Mouse (Mus musculus) thymus, postnatal 0 days (tissue): ENCODE data around the gene Gm28374. TPM values are rescaled to one million over a fixed set of nuclear protein-coding genes. Genes with fewer than 3 reads are reported as not detected.
A peak's percentile ranks its signal among the peaks of the same experiment; 100 is the strongest.

Experiments used
- DNase-seq: peaks from one replicate; pipeline ENCODE4 v3.0.0-alpha.2; 2015; ENCODE audit warnings: low spot score
- polyA plus RNA-seq: library from polyadenylated mRNA; unstranded; fragments of >200 nt; fragmentation: Nextera tagmentation; extraction: Ambion mirVana; gene quantifications from 2 replicates; pipeline ENCODE4 v1.2.1, GENCODE M21; 2015

The Gm28374 gene
- polyA plus RNA-seq, 1 experiment from 2014 or later, result 1.4 TPM

DNA sequence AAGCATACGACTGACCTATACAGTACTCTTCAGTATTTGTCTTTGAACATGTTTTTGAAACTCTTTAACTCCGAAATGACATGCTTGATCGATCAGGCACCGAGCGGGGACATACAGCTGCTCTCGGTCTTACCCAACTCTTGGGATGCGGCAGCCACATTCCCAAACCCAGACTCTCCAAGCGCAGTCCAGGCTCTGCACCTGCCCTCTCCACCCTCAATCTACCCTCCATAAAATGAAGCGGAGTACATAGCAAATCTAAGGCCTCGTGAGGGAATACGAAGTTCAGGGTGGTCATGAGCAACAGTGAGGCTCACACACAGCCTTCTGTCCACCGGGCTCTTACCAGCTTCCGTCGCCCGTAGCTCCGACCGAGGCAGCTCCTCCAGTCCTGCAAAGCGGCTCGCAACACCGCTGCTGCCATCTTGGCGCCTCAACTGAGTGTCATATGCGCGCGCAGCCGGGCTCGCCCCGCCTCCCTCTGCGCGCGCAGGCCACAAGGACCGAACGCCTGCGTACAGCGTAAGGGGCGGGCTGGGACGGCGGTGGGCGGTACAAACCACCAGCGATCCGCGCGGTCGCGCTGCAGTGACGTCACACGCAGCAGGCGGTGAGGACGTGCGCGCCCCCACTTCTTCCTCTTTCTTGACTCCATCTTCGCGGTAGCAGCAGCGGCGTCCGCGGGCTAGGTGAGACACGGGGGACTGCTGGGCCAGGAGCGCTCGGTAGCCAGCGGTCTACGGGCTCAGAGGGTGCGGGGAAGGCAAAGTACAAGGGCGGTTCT lies 24.6 kb downstream of the Gm28374 start, which contains the start of the genes Mrpl49 and Fau:
Gene Mrpl49, minus strand, starts transcription at position 473 of the 784 bp plus-strand sequence.
Gene Fau, plus strand, starts transcription at position 532 of the 784 bp plus-strand sequence.
- peak; percentile 99 for DNase-seq

DNA sequence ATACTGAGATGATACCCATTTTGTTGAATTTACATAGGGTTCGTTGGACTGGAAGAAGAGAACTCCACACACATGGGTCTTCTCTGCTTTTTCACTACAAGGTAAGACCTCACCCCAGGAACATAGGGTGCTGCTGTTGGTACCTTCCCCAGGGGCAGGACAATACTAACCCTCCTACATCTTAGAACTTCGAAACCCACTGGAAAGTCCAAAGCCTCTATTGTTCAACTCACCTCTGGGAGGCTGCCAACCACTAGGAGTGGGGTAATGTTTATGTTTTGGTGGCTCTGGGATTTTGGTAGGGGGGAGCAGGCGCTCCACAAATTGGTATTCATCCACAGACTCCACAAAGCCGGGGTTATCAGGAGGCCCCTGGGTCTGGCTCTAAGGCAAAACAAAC lies 25.4 kb downstream of the Gm28374 start:
- DNase-seq, result no peak

DNA sequence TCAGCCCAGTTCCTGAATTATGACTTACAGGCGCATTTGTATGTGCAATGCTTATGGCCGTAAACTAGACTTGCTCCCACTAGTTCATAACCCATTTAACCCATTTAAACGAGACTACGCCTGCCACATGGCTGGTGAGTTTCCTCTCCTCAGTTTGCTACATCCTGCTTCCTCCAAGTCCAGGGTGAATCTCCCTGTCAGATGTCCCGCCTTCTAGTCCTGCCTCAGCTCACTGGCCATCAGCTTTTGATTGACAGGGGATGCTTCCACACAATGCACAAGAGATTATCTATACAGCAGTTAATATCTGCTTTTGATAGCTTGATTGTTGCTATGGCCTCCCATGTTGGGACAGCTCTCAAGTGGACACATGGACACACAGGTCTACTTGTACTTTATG lies 27.8 kb downstream of the Gm28374 start:
- DNase-seq, result no peak

DNA sequence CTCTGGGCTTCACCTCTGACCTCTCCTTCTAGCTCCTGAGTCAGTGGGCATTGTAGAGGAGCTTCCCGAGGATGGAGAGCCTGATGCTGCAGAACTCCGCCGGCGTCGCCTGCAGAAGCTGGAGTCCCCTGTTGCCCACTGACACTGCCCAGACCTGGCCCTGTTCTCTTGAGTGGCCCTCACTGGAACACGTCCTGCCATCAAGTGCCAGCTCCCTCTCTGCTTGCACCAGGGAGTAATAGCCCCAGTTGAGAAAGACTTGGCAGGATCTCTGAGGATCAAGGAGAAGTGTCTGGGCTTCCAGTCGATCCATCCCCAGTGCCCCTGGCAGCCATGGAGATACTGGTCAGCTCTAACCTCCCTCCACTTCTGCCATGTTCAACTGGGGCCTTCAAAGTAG lies 29.5 kb downstream of the Gm28374 start:
- no peak for DNase-seq

DNA sequence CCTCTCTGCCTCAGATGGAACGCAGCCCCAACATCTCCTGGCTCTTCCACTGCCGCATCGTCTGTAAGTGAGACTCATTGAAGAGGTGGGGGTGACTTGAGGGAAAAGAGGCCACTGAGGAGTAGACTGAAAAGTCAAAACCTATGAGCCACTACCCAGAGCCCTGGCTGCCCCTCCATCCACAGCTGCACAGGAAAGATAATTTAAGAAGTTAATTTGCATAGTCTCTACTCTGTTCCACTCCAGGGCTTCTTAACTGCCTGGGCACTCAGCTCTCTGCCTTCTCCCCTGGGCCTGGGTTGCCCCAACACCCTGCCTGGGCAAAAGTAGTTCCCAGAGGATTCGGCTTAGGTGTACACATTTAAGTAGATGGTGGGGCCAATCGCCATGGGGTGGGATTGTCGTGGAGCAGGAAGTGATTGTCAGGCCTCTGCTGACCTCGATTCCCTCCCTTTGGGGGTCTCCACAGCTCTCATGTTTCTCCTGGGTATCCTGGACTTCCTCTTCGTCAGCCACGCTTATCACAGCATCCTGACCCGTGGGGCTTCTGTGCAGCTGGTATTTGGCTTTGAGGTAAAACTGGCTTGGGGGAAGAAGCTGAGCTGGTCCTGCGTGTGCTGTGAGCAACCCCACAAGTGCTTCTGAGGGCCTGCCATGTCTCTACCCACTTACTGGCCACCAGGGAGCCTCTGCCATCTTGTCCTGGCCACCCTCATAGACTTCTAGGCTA lies 33.2 kb downstream of the Gm28374 start:
- no peak for DNase-seq

DNA sequence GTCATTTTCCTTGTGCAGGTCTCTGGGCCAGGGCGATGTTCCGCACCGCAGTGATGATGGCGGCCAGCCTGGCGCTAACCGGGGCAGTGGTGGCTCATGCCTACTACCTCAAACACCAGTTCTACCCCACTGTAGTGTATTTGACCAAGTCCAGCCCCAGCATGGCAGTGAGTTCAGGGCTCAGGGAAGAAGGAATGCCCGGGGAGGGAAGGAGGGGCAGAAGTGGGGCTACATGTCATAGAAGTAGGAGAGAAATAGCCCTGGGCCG lies 34.2 kb downstream of the Gm28374 start:
- DNase-seq, result no peak

DNA sequence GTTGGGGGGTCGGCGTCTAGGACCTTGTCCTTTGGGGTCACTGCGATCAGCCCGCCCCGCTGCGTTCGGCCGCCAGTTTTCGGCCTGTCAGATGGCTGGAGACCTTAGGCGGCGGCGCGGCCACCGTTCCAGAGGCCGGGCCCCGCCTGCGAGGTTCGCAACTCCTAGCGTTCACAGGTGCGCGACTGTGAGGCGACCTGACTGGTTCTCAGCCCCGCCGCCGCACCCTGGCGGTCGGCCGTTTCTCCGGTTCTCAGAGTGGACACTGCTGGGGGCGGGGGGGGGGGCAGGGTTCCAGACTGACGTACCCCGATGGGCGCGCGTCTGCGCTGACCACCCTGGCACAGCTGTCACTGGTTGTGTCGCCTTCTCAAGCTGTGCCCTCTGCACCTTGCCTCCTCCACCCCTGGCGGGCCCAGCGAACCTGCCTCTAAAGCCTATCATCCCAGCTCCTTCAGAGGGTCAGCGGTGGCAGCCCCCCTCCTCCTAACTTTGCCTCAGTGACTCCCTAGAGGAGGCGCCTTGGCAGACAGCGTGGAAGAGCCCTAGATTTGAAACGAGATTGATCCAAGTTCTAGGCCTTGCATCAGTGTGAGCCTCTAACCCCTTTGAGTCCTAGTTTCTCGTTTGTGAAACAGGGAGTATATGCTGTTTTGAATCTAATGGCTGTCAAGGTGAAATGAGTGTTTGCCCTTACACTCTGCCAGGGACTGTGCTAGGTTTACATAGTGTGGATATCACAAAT lies 34.7 kb downstream of the Gm28374 start:
- DNase-seq, result no peak

DNA sequence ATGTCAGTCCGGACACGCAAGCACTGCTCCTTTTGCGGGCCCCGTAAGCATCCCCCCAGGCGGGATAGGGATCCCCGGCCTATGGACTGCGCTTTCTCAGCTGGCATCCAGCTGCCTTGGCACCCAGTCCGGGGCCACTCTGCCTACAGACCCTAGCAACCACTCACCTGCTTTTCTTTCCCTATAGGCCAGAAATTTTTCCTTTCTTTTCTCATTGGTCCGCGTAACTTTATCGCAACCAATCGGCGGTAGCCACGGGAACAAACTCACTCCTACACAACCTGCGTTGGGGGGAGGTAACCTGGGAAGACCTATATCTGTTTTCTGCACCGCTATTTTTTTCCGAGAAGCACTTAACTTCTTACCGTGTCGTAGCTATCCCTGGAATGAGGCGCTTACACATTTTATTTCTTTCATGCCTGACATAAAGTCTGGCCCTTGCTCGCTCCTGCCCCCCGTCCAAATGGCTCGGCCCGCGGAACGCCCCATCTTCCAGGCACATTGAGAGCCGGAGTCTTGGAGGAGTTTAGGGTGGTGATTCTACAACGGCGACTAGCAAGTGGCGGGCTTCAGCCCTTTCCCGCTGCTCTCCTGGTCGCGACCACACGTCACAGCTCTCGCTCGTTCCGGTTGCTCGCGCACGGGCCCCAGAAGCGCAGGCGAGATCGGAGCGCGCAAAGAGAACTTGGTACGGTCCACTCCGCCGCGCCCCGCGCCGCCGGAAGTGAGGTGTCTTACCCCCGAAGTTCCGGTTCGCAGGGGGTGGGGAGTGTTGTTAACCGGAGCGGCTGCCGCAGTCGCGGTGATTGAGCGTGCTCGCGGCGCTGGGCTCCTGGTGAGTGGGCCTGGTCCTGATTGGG lies 35.5 kb downstream of the Gm28374 start, which contains the start of gene Syvn1:
Gene Syvn1, plus strand, starts transcription at position 283 of the 860 bp plus-strand sequence.
- DNase-seq, result peak; percentile 95

DNA sequence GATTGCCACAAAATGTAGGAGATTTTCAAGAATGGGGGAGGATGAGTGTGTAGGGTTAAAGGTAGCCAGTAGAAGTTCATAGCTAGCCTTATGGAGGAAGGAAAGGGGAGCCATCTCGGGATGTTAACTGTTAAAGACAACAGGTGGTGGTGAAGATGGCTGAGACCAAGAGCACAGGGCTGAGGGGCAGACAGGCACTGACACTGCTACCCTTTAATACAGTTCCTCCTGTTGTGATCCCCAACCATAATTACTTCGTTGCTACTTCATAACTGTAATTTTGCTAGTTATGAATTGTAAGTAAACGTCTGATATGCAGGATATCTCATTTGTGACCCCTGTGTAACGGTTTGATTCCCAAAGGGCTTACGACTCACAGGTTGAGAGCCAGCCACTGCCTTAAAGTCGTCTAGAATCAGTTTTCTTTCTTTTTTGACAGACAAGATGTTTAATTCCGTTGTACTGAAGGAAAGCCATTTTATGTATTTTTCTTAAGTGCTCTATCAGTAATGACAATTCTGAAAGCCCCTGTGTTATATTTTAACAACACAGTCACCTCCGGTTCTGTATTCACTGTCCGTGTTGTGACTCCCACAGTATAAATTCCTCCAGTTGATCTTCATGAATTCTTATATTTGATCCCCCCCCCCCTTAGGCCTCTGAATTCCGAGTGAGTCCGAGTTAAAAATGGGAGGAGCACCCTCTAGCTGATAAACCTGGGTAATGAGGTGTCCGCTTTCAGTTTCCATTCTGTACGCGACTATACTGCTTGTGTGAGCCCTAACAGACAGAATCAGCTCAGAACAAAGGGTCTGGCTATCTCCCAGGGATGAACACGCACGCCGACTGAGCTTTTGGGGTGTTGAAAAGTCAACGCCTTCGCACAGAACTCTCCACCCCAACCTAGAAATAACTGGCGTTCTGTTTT lies 36.4 kb downstream of the Gm28374 start:
- DNase-seq, result no peak

DNA sequence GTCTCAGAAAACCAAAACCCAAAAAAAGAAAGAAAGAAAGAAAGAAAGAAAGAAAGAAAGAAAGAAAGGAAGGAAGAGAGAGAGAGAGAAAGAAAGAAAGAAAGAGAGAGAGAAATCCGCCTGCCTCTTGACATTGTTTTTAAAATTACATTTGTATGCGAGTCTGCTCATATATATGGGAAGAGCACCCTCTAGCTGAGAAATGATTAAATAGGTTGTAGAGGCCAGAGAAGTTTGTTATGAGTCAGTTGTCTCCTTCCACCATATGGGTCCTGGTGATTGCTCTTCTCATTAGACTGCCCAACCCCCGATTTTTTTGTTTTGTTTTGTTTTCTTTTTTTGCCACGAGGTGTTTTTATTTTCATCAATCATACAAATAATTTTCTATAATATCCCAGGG lies 38.0 kb downstream of the Gm28374 start:
- DNase-seq, result peak; percentile 54

DNA sequence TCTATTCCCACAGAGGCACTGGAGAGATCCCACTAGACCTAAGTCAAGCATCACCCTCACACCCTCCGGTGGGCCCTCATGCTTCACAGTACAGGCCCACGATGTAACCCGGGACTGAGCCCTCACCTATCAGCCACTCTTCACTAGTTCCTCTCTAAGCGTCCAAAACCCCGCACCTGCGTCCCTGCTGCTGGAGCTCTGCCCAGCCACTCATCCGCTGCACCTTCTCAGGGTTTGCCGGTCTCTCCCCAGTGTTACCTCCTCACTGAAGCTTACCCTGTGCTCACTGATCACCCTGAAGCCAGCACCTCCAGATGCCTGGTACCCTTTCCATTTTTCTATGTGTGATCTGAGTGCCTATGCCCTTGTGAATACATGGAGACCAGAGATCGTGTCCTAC lies 39.8 kb downstream of the Gm28374 start:
- DNase-seq, result no peak

DNA sequence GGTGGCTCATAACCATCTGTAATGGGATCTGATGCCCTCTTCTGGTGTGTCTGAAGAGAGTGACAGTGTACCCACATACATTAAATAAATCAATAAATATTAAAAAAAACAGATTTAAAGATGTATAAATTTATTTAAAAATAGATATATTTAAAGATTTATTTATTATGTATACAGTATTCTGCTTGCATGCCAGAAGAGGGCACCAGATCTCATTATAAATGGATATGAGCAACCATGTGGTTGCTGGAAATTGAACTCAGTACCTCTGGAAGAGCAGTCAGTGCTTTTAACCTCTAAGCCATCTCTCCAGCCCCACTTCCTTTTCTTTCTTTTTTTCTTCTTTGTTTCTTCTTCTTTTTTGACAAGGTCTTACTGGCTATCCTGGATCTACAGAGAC lies 42.1 kb downstream of the Gm28374 start:
- DNase-seq, result no peak

DNA sequence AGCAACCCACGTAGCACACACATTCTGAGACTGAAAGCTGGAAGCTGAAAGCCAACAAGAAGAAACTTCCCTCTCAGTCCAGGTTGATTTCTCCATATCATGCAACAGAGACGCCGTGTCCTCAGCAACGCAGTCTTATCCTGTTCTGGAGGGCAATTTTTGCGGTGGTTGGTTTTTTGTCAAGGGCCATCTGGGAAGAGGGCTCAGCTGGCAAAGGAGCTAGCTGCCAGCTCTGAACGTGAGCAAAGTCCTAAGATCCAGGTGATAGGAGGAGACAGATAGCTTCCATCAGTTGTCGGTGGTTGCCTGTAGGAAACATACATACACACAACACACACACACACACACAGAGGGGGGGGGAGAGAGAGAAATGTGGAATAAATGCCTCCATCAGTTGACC lies 43.7 kb downstream of the Gm28374 start:
- DNase-seq, result no peak

DNA sequence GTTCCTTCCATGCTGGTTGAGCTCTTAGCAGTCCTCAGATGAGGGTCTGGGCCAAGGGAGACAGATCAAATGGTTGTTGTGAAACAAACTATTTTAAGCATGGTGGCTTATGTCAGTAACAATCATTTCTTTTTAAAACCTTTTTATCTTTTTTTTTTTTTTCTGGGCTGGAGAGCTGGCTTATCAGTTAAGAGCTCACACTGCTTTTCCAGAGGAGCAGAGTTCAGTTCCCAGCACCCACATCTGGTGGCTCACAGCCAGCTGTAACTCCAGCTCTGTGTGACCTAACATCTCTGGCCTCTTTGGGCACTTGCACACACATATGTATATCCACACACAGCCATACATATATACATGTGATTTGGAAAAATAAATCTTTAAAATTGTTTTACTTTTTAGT lies 44.4 kb downstream of the Gm28374 start:
- DNase-seq, result no peak

DNA sequence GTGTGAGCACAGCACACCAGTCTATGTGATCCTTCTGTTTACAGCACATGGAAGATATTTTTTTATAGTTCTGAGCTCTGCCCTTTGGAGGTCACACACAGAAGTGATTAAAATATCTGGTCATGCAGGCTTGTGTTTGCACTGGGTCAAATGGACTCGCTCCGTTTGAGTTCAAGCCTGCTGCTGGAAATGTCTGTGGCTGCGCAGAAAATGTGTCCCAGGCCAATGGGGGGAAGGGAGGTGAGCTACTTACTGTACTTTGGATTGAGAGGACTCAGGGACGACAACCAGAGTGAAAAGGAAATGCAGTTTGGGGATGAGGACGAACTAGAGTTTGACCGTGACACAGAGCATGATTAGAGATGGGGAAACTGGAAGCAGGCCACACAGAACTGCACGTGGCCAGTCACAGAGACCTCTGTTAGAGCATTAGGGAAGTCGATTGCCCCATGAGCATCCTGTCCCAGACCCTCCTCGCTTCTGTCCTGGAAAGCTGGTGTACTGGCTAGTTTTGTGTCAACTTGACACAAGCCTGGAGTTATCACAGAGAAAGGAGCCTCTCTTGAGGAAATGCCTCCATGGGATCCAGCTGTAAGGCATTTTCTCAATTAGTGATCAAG lies 46.0 kb downstream of the Gm28374 start:
- no peak for DNase-seq

DNA sequence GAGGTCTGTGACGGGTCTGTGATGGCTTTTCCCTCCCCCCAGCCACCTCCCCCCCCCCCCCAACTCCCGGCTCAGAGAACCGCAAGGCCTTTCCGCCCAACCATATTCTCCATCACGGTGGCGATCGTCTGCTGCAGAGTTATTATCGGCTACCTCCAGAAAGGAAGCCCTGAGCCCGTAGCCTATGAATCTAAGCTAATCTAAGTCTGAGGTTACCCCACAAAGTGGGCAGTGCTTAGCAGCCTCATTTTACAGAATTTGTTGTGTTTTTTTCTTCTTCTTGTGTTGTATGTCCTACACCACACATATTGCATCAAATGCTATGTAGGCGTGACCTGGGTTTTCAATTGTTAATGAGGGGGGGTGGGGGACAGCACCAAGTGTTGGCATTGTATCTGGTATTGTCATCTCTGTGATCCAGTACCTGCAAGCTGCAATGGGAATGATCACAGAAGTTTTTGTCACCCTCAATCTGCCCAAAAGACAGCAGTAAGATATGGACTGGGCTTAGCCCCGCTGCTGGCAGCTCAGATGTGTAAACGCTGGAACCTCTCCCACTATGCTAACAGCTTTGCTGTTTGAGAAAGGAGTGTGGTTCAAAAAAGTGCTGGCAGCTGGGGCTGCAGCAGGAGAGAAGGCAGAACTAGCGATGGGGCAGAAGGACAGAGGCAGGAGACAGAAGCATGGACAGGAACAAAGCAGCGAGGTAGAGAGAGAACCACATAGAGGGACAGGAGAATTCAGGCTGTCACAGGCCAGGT lies 51.4 kb downstream of the Gm28374 start:
- no peak for DNase-seq

DNA sequence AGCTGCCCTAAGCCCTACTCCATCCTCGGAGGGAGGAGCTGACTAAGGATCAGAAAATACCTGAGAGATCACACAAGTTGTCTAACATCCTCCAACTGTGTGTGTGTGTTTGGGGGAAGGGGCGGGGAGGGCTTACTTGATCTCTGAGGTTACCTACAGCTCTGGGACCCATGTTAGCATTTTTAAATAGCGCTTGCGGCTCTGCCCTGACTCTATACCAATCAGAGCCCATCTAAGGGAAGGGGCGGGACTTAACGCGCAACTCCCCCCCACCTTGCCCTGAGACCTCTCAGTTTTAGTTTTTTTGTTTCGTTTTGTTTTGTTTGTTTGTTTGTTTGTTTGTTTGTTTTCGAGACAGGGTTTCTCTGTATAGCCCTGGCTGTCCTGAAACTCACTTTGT lies 52.6 kb downstream of the Gm28374 start:
- no peak for DNase-seq

DNA sequence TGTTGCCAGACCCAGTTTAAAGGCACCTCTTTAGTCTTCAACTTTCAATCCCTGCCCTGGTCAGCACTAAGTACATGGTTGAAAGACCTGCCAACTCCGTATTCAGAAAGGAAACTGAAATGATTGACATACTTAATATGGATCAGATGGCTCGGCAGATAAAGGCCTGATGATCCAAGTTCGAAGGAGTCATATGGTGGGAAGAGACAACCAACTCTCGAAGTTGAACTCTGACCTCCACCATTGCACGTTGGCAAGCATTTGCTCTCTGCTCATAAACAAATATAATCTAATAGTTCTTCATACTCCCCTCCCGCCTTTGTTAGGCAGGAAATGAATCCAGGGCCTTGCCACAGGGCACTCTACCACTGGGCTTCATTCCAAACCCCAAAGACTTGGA lies 53.1 kb downstream of the Gm28374 start:
- no peak for DNase-seq
